Mouse (Mus musculus): Measurements from ENCODE around the gene Nop16. TPM values are rescaled to one million over a fixed set of nuclear protein-coding genes. Genes with fewer than 3 reads are reported as not detected.
A peak's percentile ranks its signal among the peaks of the same experiment; 100 is the strongest.

Gene Nop16
- polyA plus RNA-seq, 1 experiment from 2014 or later: 53.1 TPM

GRCm38 (mm10) chr13:54609301-54609700 lies 19.4 kb upstream of the Nop16 start:
- no peaks in the 10 kb centered on the region for H3K27me3 ChIP-seq
- peaks cover 27% of the 10 kb centered on the region for H3K36me3 ChIP-seq
- H3K27ac ChIP-seq: no peak overlapping the region; the same call in 1 of the 2 replicates
- peak overlapping the region; percentile 24 for H3K4me3 ChIP-seq
- WGBS: 12% methylated on average over 1 of the region's 1 CpGs
- no peaks in the 10 kb centered on the region for H3K9me3 ChIP-seq
- H3K9ac ChIP-seq: peak overlapping the region; percentile 67
- ATAC-seq (ENCODE audit: low FRiP score): no peak
- peak overlapping the region; percentile 83 for H3K4me2 ChIP-seq
- peaks cover 32% of the 10 kb centered on the region for H3K4me1 ChIP-seq (replicated peaks)

- H3K27ac ChIP-seq: peak overlapping the region; percentile 45; the same call in 1 of the 2 replicates
- no peaks in the 10 kb centered on the region for H3K9me3 ChIP-seq
- H3K4me3 ChIP-seq: peak overlapping the region; percentile 24
- 10% methylated on average over 8 of the region's 8 CpGs for WGBS
- peak overlapping the region; percentile 67 for H3K9ac ChIP-seq
- peaks cover 32% of the 10 kb centered on the region for H3K4me1 ChIP-seq (replicated peaks)
- peaks cover 33% of the 10 kb centered on the region for H3K36me3 ChIP-seq
- no peaks in the 10 kb centered on the region for H3K27me3 ChIP-seq
- no peak for ATAC-seq (ENCODE audit: low FRiP score)
- H3K4me2 ChIP-seq: peak overlapping the region; percentile 83
Measured at GRCm38 (mm10) chr13:54608666-54609065, 18.8 kb upstream of the Nop16 start.

GRCm38 (mm10) chr13:54608002-54608401 lies 18.1 kb upstream of the Nop16 start:
- Histone ChIP-seq H3K4me3 (no peak overlapping the region), H3K9ac (peak overlapping the region; percentile 67; the same call in 1 of the 2 replicates), H3K4me2 (peak overlapping the region; percentile 83; the same call in 1 of the 2 replicates), H3K27ac (no peak overlapping the region), H3K36me3 (peaks cover 33% of the 10 kb centered on the region), H3K9me3 (no peaks in the 10 kb centered on the region), H3K4me1 (replicated peaks) (peaks cover 32% of the 10 kb centered on the region), H3K27me3 (no peaks in the 10 kb centered on the region)
- 57% methylated on average over 3 of the region's 3 CpGs for WGBS
- ATAC-seq (ENCODE audit: low FRiP score): no peak

- WGBS: 76% methylated on average over 5 of the region's 5 CpGs
- Histone ChIP-seq H3K4me3 (no peak overlapping the region), H3K4me2 (no peak overlapping the region), H3K9ac (no peak overlapping the region), H3K27ac (no peak overlapping the region), H3K9me3 (no peaks in the 10 kb centered on the region), H3K36me3 (peaks cover 33% of the 10 kb centered on the region), H3K27me3 (no peaks in the 10 kb centered on the region), H3K4me1 (replicated peaks) (peaks cover 32% of the 10 kb centered on the region)
- no peak for ATAC-seq (ENCODE audit: low FRiP score)
Measured at GRCm38 (mm10) chr13:54607204-54607603, 17.3 kb upstream of the Nop16 start.

GRCm38 (mm10) chr13:54605426-54605825 lies 15.5 kb upstream of the Nop16 start:
- 86% methylated on average over 5 of the region's 5 CpGs for WGBS
- Histone ChIP-seq H3K36me3 (peaks cover 43% of the 10 kb centered on the region), H3K4me2 (no peak overlapping the region), H3K4me1 (replicated peaks) (peaks cover 25% of the 10 kb centered on the region), H3K9me3 (no peaks in the 10 kb centered on the region), H3K27me3 (no peaks in the 10 kb centered on the region), H3K27ac (no peak overlapping the region), H3K4me3 (no peak overlapping the region), H3K9ac (no peak overlapping the region)
- no peak for ATAC-seq (ENCODE audit: low FRiP score)

GRCm38 (mm10) chr13:54604221-54604620 lies 14.3 kb upstream of the Nop16 start:
- no peak for ATAC-seq (ENCODE audit: low FRiP score)
- Histone ChIP-seq H3K27ac (no peak overlapping the region), H3K9me3 (no peaks in the 10 kb centered on the region), H3K9ac (no peak overlapping the region), H3K36me3 (peaks cover 54% of the 10 kb centered on the region), H3K4me3 (no peak overlapping the region), H3K4me2 (no peak overlapping the region), H3K27me3 (no peaks in the 10 kb centered on the region), H3K4me1 (replicated peaks) (peaks cover 13% of the 10 kb centered on the region)
- 63% methylated on average over 4 of the region's 4 CpGs for WGBS

- Histone ChIP-seq H3K4me3 (no peak overlapping the region), H3K9ac (no peak overlapping the region), H3K27me3 (no peaks in the 10 kb centered on the region), H3K36me3 (peaks cover 61% of the 10 kb centered on the region), H3K27ac (no peak overlapping the region), H3K4me1 (replicated peaks) (peaks cover 6% of the 10 kb centered on the region), H3K9me3 (no peaks in the 10 kb centered on the region), H3K4me2 (no peak overlapping the region)
- no peak for ATAC-seq (ENCODE audit: low FRiP score)
Measured at GRCm38 (mm10) chr13:54603501-54603900, 13.6 kb upstream of the Nop16 start.

GRCm38 (mm10) chr13:54602639-54603111 lies 12.8 kb upstream of the Nop16 start:
- no peak overlapping the region for H3K4me2 ChIP-seq
- H3K9me3 ChIP-seq: no peaks in the 10 kb centered on the region
- H3K36me3 ChIP-seq: peaks cover 69% of the 10 kb centered on the region
- WGBS: 58% methylated on average over 3 of the region's 3 CpGs
- no peak for ATAC-seq (ENCODE audit: low FRiP score)
- H3K9ac ChIP-seq: no peak overlapping the region
- H3K4me3 ChIP-seq: no peak overlapping the region
- H3K4me1 ChIP-seq (replicated peaks): no peaks in the 10 kb centered on the region
- H3K27ac ChIP-seq: no peak overlapping the region
- no peaks in the 10 kb centered on the region for H3K27me3 ChIP-seq

GRCm38 (mm10) chr13:54598622-54599143 lies 8.8 kb upstream of the Nop16 start:
- Histone ChIP-seq H3K9me3 (no peaks in the 10 kb centered on the region), H3K4me1 (replicated peaks) (peaks cover 7% of the 10 kb centered on the region), H3K27me3 (no peaks in the 10 kb centered on the region), H3K4me3 (no peak overlapping the region), H3K27ac (no peak overlapping the region), H3K36me3 (peaks cover 66% of the 10 kb centered on the region), H3K9ac (no peak overlapping the region), H3K4me2 (no peak overlapping the region)
- 90% methylated on average over 12 of the region's 12 CpGs for WGBS
- ATAC-seq (ENCODE audit: low FRiP score): no peak

- H3K9me3 ChIP-seq: no peaks in the 10 kb centered on the region
- no peak overlapping the region for H3K27ac ChIP-seq
- H3K4me2 ChIP-seq: no peak overlapping the region
- H3K9ac ChIP-seq: no peak overlapping the region
- H3K4me1 ChIP-seq (replicated peaks): peaks cover 9% of the 10 kb centered on the region
- H3K27me3 ChIP-seq: no peaks in the 10 kb centered on the region
- 64% methylated on average over 5 of the region's 5 CpGs for WGBS
- peaks cover 77% of the 10 kb centered on the region for H3K36me3 ChIP-seq
- no peak for ATAC-seq (ENCODE audit: low FRiP score)
- H3K4me3 ChIP-seq: no peak overlapping the region
Measured at GRCm38 (mm10) chr13:54596870-54597269, 7.0 kb upstream of the Nop16 start.

- Histone ChIP-seq H3K4me3 (no peak overlapping the region), H3K36me3 (peaks cover 73% of the 10 kb centered on the region)
- 90% methylated on average over 8 of the region's 8 CpGs for WGBS
Measured at GRCm38 (mm10) chr13:54596107-54596690, 6.3 kb upstream of the Nop16 start.

GRCm38 (mm10) chr13:54593617-54594016 lies 3.7 kb upstream of the Nop16 start:
- no peaks in the 10 kb centered on the region for H3K9me3 ChIP-seq
- no peak overlapping the region for H3K27ac ChIP-seq
- H3K9ac ChIP-seq: no peak overlapping the region
- H3K27me3 ChIP-seq: no peaks in the 10 kb centered on the region
- peaks cover 50% of the 10 kb centered on the region for H3K36me3 ChIP-seq
- H3K4me3 ChIP-seq: no peak overlapping the region
- ATAC-seq (ENCODE audit: low FRiP score): no peak
- H3K4me2 ChIP-seq: no peak overlapping the region
- peaks cover 30% of the 10 kb centered on the region for H3K4me1 ChIP-seq (replicated peaks)
- 92% methylated on average over 11 of the region's 11 CpGs for WGBS

More at GRCm38 (mm10) chr13:54596107-54596690, 6.3 kb upstream of the Nop16 start:
- H3K9me3 ChIP-seq: no peaks in the 10 kb centered on the region
- H3K27ac ChIP-seq: no peak overlapping the region
- no peak overlapping the region for H3K9ac ChIP-seq
- peaks cover 16% of the 10 kb centered on the region for H3K4me1 ChIP-seq (replicated peaks)
- no peaks in the 10 kb centered on the region for H3K27me3 ChIP-seq
- ATAC-seq (ENCODE audit: low FRiP score): no peak
- H3K4me2 ChIP-seq: no peak overlapping the region

Measured in hindbrain, embryonic 13.5 days (tissue).